Mouse (Mus musculus): ENCODE measurements at regions not wholly inside any gene's neighbourhood (a gene's known extent, or its start where the extent isn't known, plus 50 kb on each side); places are given as distances from the start of the nearest gene placed in this dataset.

- Histone ChIP-seq H3K36me3 (ENCODE audit: control insufficient read depth) (no peaks in the 10 kb centered on the region), H3K27me3 (ENCODE audit: control insufficient read depth) (no peaks in the 10 kb centered on the region), H3K4me1 (ENCODE audit: control insufficient read depth) (no peaks in the 10 kb centered on the region), H3K9me3 (ENCODE audit: control insufficient read depth, low read length) (no peaks in the 10 kb centered on the region), H3K4me3 (replicated peaks) (no peak overlapping the region)
- TF ChIP-seq GATA1 (IDR thresholded peaks at IDR 0.05; ENCODE audit: low read length) (no peak), TAL1 (IDR thresholded peaks at IDR 0.05; ENCODE audit: low read length) (no peak)
These were observed 142.2 kb downstream of the Zfp706 start for GRCm38 (mm10) chr15:36865332-36865731.

- Histone ChIP-seq H3K4me1 (ENCODE audit: control insufficient read depth) (no peaks in the 10 kb centered on the region), H3K4me3 (replicated peaks) (no peak overlapping the region), H3K9me3 (ENCODE audit: control insufficient read depth, low read length) (no peaks in the 10 kb centered on the region), H3K36me3 (ENCODE audit: control insufficient read depth) (no peaks in the 10 kb centered on the region), H3K27me3 (ENCODE audit: control insufficient read depth) (no peaks in the 10 kb centered on the region)
- TF ChIP-seq GATA1 (IDR thresholded peaks at IDR 0.05; ENCODE audit: low read length), result no peak
- no peak for TF ChIP-seq TAL1 (IDR thresholded peaks at IDR 0.05; ENCODE audit: low read length)
These were observed 143.5 kb downstream of the Zfp706 start for GRCm38 (mm10) chr15:36864046-36864445.

- H3K9me3 ChIP-seq (ENCODE audit: control insufficient read depth, low read length), result no peaks in the 10 kb centered on the region
- H3K4me1 ChIP-seq (ENCODE audit: control insufficient read depth), result no peaks in the 10 kb centered on the region
- no peak overlapping the region for H3K4me3 ChIP-seq (replicated peaks)
- H3K27me3 ChIP-seq (ENCODE audit: control insufficient read depth), result no peaks in the 10 kb centered on the region
- TF ChIP-seq TAL1 (IDR thresholded peaks at IDR 0.05; ENCODE audit: low read length), result no peak
- TF ChIP-seq GATA1 (IDR thresholded peaks at IDR 0.05; ENCODE audit: low read length), result no peak
- no peaks in the 10 kb centered on the region for H3K36me3 ChIP-seq (ENCODE audit: control insufficient read depth)
These were observed 148.9 kb downstream of the Zfp706 start for GRCm38 (mm10) chr15:36858711-36859110.

GRCm38 (mm10) chr15:36857622-36858021 lies 150.0 kb downstream of the Zfp706 start:
- Histone ChIP-seq H3K4me3 (replicated peaks) (no peak overlapping the region), H3K36me3 (ENCODE audit: control insufficient read depth) (no peaks in the 10 kb centered on the region), H3K4me1 (ENCODE audit: control insufficient read depth) (no peaks in the 10 kb centered on the region), H3K27me3 (ENCODE audit: control insufficient read depth) (no peaks in the 10 kb centered on the region), H3K9me3 (ENCODE audit: control insufficient read depth, low read length) (no peaks in the 10 kb centered on the region)
- TF ChIP-seq TAL1 (IDR thresholded peaks at IDR 0.05; ENCODE audit: low read length) (no peak), GATA1 (IDR thresholded peaks at IDR 0.05; ENCODE audit: low read length) (no peak)

- no peak for TF ChIP-seq GATA1 (IDR thresholded peaks at IDR 0.05; ENCODE audit: low read length)
- no peak for TF ChIP-seq TAL1 (IDR thresholded peaks at IDR 0.05; ENCODE audit: low read length)
- Histone ChIP-seq H3K4me3 (replicated peaks) (no peak overlapping the region), H3K4me1 (ENCODE audit: control insufficient read depth) (no peaks in the 10 kb centered on the region), H3K9me3 (ENCODE audit: control insufficient read depth, low read length) (no peaks in the 10 kb centered on the region), H3K27me3 (ENCODE audit: control insufficient read depth) (no peaks in the 10 kb centered on the region), H3K36me3 (ENCODE audit: control insufficient read depth) (no peaks in the 10 kb centered on the region)
These were observed 151.9 kb downstream of the Zfp706 start for GRCm38 (mm10) chr15:36855550-36856131.

- no peaks in the 10 kb centered on the region for H3K4me1 ChIP-seq (ENCODE audit: control insufficient read depth)
- H3K4me3 ChIP-seq (replicated peaks), result no peak overlapping the region
- no peaks in the 10 kb centered on the region for H3K36me3 ChIP-seq (ENCODE audit: control insufficient read depth)
- H3K27me3 ChIP-seq (ENCODE audit: control insufficient read depth), result no peaks in the 10 kb centered on the region
- no peaks in the 10 kb centered on the region for H3K9me3 ChIP-seq (ENCODE audit: control insufficient read depth, low read length)
- TF ChIP-seq GATA1 (IDR thresholded peaks at IDR 0.05; ENCODE audit: low read length), result no peak
- no peak for TF ChIP-seq TAL1 (IDR thresholded peaks at IDR 0.05; ENCODE audit: low read length)
These were observed 152.7 kb downstream of the Zfp706 start for GRCm38 (mm10) chr15:36854900-36855321.

GRCm38 (mm10) chr15:36852229-36852821 lies 155.2 kb downstream of the Zfp706 start:
- TF ChIP-seq TAL1 (IDR thresholded peaks at IDR 0.05; ENCODE audit: low read length) (no peak), GATA1 (IDR thresholded peaks at IDR 0.05; ENCODE audit: low read length) (no peak)
- Histone ChIP-seq H3K9me3 (ENCODE audit: control insufficient read depth, low read length) (no peaks in the 10 kb centered on the region), H3K4me3 (replicated peaks) (no peak overlapping the region), H3K4me1 (ENCODE audit: control insufficient read depth) (no peaks in the 10 kb centered on the region), H3K27me3 (ENCODE audit: control insufficient read depth) (no peaks in the 10 kb centered on the region), H3K36me3 (ENCODE audit: control insufficient read depth) (no peaks in the 10 kb centered on the region)

GRCm38 (mm10) chr15:36848238-36848637 lies 159.3 kb downstream of the Zfp706 start:
- no peaks in the 10 kb centered on the region for H3K27me3 ChIP-seq (ENCODE audit: control insufficient read depth)
- no peak overlapping the region for H3K4me3 ChIP-seq (replicated peaks)
- H3K4me1 ChIP-seq (ENCODE audit: control insufficient read depth), result no peaks in the 10 kb centered on the region
- no peaks in the 10 kb centered on the region for H3K36me3 ChIP-seq (ENCODE audit: control insufficient read depth)
- H3K9me3 ChIP-seq (ENCODE audit: control insufficient read depth, low read length), result no peaks in the 10 kb centered on the region
- TF ChIP-seq GATA1 (IDR thresholded peaks at IDR 0.05; ENCODE audit: low read length), result no peak
- no peak for TF ChIP-seq TAL1 (IDR thresholded peaks at IDR 0.05; ENCODE audit: low read length)

- H3K4me3 ChIP-seq (replicated peaks), result no peak overlapping the region
- no peaks in the 10 kb centered on the region for H3K9me3 ChIP-seq (ENCODE audit: control insufficient read depth, low read length)
- no peaks in the 10 kb centered on the region for H3K27me3 ChIP-seq (ENCODE audit: control insufficient read depth)
- H3K36me3 ChIP-seq (ENCODE audit: control insufficient read depth), result no peaks in the 10 kb centered on the region
- no peaks in the 10 kb centered on the region for H3K4me1 ChIP-seq (ENCODE audit: control insufficient read depth)
- TF ChIP-seq TAL1 (IDR thresholded peaks at IDR 0.05; ENCODE audit: low read length) (no peak), GATA1 (IDR thresholded peaks at IDR 0.05; ENCODE audit: low read length) (no peak)
These were observed 160.8 kb downstream of the Zfp706 start for GRCm38 (mm10) chr15:36846806-36847205.

Data from erythroblast, embryonic 14.5 days (primary cell).